Mouse (Mus musculus) CH12.LX (cell line): ENCODE results near the gene Fam89a.

Experiments used
- CTCF ChIP-seq, 2 experiments: IDR thresholded peaks in 1 of 2; conservative IDR thresholded peaks in 1 of 2; 2 replicates each; pipeline ENCODE4 v1.5.1; 2011 to 2012; ENCODE audit warnings: low read depth in 2 of 2, low read length in 2 of 2, improper control_type of control experiment in 1 of 2, inconsistent platforms in 1 of 2, mild to moderate bottlenecking in 1 of 2, moderate library complexity in 1 of 2
- ZMIZ1 ChIP-seq: IDR thresholded peaks from 2 replicates; pipeline ENCODE4 v1.6.1; 2012; ENCODE audit warnings: low read depth, mild to moderate bottlenecking, inconsistent platforms, low read length, improper control_type of control experiment

- TF ChIP-seq CTCF (conservative IDR thresholded peaks at IDR 0.05 in 1 of 2, IDR thresholded peaks at IDR 0.05 in 1 of 2; ENCODE audit: low read depth in 2 of 2, low read length in 2 of 2) (no peak), ZMIZ1 (no peak)
These were observed 50.6 kb downstream of the Fam89a start for GRCm38 (mm10) chr8:124701023-124701422.
